Mouse (Mus musculus) liver, embryonic 16.5 days (tissue): ENCODE results near the gene Fkbp2. TPM values are rescaled to one million over a fixed set of nuclear protein-coding genes. Genes with fewer than 3 reads are reported as not detected.

Source experiments
- ATAC-seq: fragments of 200-750 bp; cut with Nextera tagmentation; 2 replicates; pipeline ENCODE4 v1.8.0; 2017; ENCODE audit warnings: low read depth, mild to moderate bottlenecking, moderate number of reproducible peaks, moderate library complexity
- H3K27ac ChIP-seq: fragments of 300-500 bp; sonication (generic); 2 replicates; pipeline ENCODE4 v1.5.1; 2014; ENCODE audit warnings: mild to moderate bottlenecking, low read length
- H3K27me3 ChIP-seq: fragments of 300-500 bp; sonication (generic); 2 replicates; pipeline ENCODE4 v1.6.1; 2014; ENCODE audit warnings: low read depth, low read length, mixed read lengths; ENCODE audit not compliant: control insufficient read depth, insufficient read depth
- H3K36me3 ChIP-seq: fragments of 300-500 bp; sonication (generic); 2 replicates; pipeline ENCODE4 v1.6.1; 2014; ENCODE audit warnings: mild to moderate bottlenecking; ENCODE audit not compliant: control insufficient read depth, insufficient read depth
- H3K4me1 ChIP-seq: fragments of 300-500 bp; sonication (generic); 2 replicates; pipeline ENCODE4 v1.6.1; 2014; ENCODE audit warnings: low read depth, low read length, mixed read lengths; ENCODE audit not compliant: control insufficient read depth
- H3K4me2 ChIP-seq: fragments of 300-500 bp; sonication (generic); 2 replicates; pipeline ENCODE4 v1.6.1; 2014; ENCODE audit warnings: low read depth, low read length, mixed read lengths
- H3K4me3 ChIP-seq: fragments of 300-500 bp; sonication (generic); 2 replicates; pipeline ENCODE4 v1.5.1; 2014; ENCODE audit warnings: low read depth, mild to moderate bottlenecking, low read length
- H3K9ac ChIP-seq: fragments of 300-500 bp; sonication (generic); 2 replicates; pipeline ENCODE4 v1.6.1; 2014; ENCODE audit warnings: low read depth, low read length
- H3K9me3 ChIP-seq: fragments of 300-500 bp; sonication (generic); replicated peaks from 2 replicates; pipeline ENCODE4 v1.6.1; 2016; ENCODE audit warnings: low read length; ENCODE audit not compliant: control insufficient read depth
- WGBS: fragments of 180-500 bp; shearing (Covaris S2); extraction: QIAGEN DNeasy Blood & Tissue Kit; methylation state at CpG from one replicate; pipeline ENCODE4 v1.1.7; 2014; ENCODE audit not compliant: insufficient replicate concordance; 5-methylcytosine and 5-hydroxymethylcytosine counted together
- polyA plus RNA-seq: library from polyadenylated mRNA; unstranded; fragments of >200 nt; fragmentation: Nextera tagmentation; extraction: Ambion mirVana; gene quantifications from 2 replicates; pipeline ENCODE4 v1.2.1, GENCODE M21; 2015

Fkbp2 gene
- polyA plus RNA-seq, 1 experiment from 2014 or later, result 91.1 TPM

DNA sequence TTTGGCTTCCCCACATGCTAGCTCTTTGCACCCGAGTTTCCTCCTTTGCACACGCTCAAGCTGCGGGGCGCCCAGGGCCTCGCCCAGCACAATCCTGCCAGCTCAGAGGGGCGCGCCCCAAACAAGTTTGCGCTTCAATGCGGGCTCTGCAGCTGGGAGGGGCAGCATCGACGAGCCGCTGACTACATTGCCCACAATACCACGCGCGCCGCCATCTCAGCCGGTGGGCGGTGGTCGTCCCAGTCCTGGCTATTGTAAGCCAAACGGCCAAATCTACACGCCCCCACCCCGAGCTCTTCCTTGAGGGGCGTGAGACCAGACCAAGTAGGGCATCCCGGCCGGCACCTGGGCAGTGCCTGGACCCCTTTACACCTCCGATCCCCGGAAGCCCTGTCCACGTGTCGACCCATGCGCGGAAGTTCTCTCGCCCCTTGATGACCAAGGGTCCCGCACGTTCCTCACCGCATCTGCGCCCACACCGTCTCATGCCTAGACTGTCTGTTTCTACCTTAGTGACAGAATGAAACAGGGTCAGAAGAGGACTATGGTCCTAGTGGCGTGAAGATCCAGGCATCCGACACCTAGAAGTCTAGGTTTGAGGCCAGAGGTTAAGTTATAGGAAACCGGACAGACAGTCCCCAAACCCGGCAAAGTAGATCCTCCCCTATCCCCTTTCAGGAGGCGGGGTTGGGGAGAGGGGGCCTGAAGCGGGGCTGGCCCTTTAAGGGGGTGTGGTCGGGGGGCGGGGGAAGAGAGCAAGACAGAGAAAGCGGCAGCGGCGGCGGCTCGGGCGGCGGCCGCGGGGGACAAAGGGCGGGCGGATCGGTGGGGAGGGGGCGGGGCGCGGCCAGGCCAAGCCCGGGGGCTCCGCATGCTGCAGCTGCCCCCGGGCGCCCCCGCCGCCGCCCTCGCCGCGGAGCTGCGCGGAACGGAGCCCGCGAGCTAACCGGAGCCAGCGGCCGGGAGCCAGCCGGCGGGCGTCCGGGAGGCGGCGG lies 5.8 kb downstream of the Fkbp2 start, which contains the start of gene Ppp1r14b:
Ppp1r14b (plus strand) TSS at position 758 of the 995 bp plus-strand sequence.
- WGBS, result under 1% methylated on average over 75 of the region's 84 CpGs
- Histone ChIP-seq H3K9ac (peak within 1 kb of the TSS; percentile 56), H3K4me2 (peak within 1 kb of the TSS; percentile 99), H3K4me1 (peaks cover 64% of the 10 kb centered on the region), H3K9me3 (no peaks in the 10 kb centered on the region), H3K36me3 (peaks cover 4% of the 10 kb centered on the region), H3K27me3 (no peaks in the 10 kb centered on the region), H3K4me3 (peak within 1 kb of the TSS; percentile 77), H3K27ac (peak within 1 kb of the TSS; percentile 85)
- peak; percentile 63 for ATAC-seq

DNA sequence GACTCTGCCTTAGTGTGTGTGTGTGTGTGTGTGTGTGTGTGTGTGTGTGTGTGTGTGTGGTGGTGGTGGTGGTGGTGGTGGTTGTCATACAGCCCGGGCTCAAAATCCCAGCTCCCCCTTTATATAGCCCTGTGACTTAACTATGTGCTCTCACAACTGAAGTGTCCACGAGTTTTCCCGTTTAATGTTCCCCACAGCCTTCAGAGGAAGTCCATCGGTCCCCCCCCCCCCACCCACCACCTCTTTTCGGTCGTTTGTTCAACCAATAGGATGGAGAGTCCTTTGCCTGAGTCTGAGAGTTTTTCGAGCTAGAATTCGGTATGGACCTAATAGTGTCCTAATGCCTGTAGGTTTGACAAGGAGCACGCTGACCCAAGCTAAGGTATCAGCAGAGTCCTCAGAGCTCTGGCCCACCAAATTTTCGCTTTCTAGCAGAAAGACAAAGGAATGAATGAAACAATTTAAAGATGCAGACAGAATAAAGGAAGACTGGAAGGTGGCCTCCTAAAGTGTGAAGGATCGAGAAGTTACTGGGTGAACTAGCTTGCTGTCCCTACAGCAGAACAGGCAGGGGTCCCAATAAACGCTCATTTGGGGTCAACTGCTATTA lies 6.6 kb downstream of the Fkbp2 start:
- Histone ChIP-seq H3K36me3 (peaks cover 4% of the 10 kb centered on the region), H3K9me3 (no peaks in the 10 kb centered on the region), H3K27ac (peak overlapping the region; percentile 14; the same call in 1 of the 2 replicates), H3K27me3 (peaks cover 2% of the 10 kb centered on the region), H3K9ac (peak overlapping the region; percentile 56; the same call in 1 of the 2 replicates), H3K4me3 (peak overlapping the region; percentile 77), H3K4me1 (peaks cover 64% of the 10 kb centered on the region), H3K4me2 (peak overlapping the region; percentile 99)
- no peak for ATAC-seq
- 22% methylated on average over 12 of the region's 12 CpGs for WGBS

DNA sequence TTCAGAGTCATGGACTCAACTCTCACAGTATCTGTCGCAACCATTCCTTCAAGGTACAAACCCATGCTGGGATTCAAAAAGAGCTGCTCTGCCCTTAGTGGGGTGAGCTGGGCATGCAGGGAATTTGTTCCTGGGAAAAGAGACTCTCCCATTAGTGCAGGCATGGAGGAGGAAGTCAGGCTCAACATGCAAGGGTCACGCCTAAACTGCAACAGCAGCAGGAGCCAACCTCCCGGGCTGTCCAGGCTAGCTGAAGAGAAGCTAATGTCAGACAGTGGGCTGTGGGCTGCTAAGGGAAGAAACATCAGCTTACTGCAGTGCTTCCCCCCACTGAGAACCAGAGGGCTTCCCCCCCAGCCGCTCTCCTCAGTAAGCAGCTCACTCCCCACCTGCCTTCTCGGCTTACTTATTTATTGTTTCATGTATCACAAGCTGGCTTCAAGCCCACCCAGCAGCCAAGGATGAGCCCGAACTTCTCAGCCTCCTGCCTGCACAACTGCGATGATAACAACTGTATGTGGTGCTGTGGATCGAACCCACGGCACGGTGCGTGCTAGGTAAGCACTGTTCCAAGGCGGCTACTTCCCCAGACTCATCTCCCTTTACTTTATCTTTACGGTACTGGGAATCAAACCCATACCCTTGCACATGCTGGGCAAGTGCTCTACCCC lies 7.9 kb downstream of the Fkbp2 start:
- peaks cover 56% of the 10 kb centered on the region for H3K4me1 ChIP-seq
- no peak overlapping the region for H3K9ac ChIP-seq
- H3K4me2 ChIP-seq, result no peak overlapping the region
- ATAC-seq, result no peak
- no peaks in the 10 kb centered on the region for H3K36me3 ChIP-seq
- WGBS, result 77% methylated on average over 13 of the region's 13 CpGs
- no peak overlapping the region for H3K4me3 ChIP-seq
- H3K9me3 ChIP-seq, result no peaks in the 10 kb centered on the region
- no peak overlapping the region for H3K27ac ChIP-seq
- peaks cover 5% of the 10 kb centered on the region for H3K27me3 ChIP-seq

DNA sequence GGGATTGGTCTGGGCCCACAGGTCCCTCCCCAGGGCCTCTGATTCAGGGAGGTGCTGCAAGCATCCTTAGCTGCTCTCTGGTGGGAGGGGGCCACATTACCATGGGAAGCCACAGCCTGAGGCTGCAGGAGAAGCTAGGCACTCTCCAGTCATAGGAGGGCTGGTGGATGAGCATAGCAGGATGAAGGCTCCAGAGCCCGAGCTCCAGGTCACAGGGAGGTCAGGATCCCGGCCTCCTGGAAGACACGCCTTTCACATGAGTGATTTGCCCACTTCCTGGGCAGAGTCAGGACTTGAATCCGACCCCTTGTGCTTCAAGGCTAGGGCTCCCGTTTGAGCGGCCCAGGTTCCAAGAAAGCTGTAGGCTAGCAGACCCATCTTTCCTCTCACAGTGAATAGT lies 8.7 kb downstream of the Fkbp2 start:
- H3K27me3 ChIP-seq, result peaks cover 5% of the 10 kb centered on the region
- no peak for ATAC-seq
- peaks cover 53% of the 10 kb centered on the region for H3K4me1 ChIP-seq
- no peaks in the 10 kb centered on the region for H3K36me3 ChIP-seq
- no peak overlapping the region for H3K4me2 ChIP-seq
- WGBS, result 57% methylated on average over 6 of the region's 6 CpGs
- no peaks in the 10 kb centered on the region for H3K9me3 ChIP-seq
- H3K4me3 ChIP-seq, result no peak overlapping the region
- H3K27ac ChIP-seq, result 0 out of 2 replicates have a peak overlapping the region, but pooled peaks have one; percentile 9
- no peak overlapping the region for H3K9ac ChIP-seq

DNA sequence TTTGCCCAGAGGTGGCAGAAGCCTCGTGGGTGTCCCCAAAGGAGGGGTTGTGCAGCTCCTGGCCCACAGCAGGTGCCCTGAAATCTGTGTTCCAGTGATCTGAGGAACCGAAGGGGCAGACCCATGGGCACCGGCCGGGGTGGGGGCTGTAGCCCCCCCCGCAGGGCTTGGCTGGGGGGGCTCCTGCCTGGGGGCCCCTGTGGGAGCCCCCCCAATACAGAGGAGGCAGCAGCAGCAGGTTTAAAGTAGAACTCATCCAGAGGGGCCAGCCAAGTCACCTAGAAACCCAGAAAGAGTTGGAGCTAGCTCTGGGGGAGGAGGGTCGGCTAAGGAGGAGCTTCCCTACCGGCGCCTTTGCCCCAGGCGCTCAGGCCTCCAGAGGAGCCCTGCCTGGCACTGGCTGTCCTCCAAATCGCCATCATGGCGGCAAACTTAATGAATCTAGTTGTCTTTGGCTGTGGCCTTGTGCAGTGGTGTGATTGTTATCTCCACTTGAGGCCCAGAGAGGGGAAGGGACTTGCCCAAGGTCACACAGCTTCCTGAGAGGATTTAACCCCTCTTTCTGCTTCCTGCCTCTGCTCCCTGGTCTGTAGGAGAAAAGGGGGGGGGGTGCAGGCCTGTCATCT lies 9.7 kb downstream of the Fkbp2 start:
- Histone ChIP-seq H3K4me3 (peak overlapping the region; percentile 70), H3K9ac (peak overlapping the region; percentile 42), H3K27me3 (peaks cover 5% of the 10 kb centered on the region), H3K36me3 (no peaks in the 10 kb centered on the region), H3K27ac (no peak overlapping the region), H3K4me1 (peaks cover 42% of the 10 kb centered on the region), H3K4me2 (peak overlapping the region; percentile 93), H3K9me3 (no peaks in the 10 kb centered on the region)
- ATAC-seq, result no peak
- WGBS, result 27% methylated on average over 11 of the region's 11 CpGs

DNA sequence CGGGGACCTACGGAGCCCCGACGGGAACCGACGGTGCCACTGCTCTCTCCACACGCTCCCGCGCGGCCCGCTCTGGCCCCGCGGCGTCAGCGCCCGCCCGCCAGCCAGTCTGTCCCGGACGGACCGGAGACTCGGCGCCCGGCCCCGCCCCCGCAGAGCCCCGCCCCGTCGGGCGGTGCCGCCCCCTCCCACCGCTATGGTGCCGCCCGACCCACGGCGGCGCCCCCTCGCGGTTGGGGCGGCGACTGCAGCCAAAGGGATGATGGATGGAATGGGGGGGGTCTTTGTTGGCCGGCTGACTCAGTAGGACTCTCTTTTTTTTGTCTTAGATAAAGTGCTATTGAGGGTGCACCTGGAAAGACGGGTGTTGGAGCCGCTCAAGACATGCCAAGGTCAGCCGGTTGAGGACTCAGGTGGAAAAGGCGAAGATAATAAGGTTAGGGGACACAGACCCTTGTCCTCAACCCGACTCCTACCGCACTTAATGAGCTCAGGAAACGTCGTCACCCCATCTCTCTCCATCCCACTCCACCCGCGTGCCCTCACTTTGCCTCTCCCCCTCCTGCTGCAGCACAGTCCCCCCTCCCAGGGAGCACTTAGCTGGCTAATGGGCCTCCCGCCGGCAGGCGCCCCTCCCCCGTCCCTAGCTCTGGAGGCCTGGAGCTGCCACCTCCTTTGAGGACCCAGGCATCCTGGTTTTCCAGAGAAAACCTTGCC lies 10.5 kb downstream of the Fkbp2 start:
- ATAC-seq, result peak; percentile 81
- H3K4me3 ChIP-seq, result peak overlapping the region; percentile 70
- 1% methylated on average over 55 of the region's 55 CpGs for WGBS
- H3K36me3 ChIP-seq, result 0 out of 2 replicates have a peak, but pooled peaks cover 2% of the 10 kb centered on the region
- H3K4me2 ChIP-seq, result peak overlapping the region; percentile 93
- H3K9ac ChIP-seq, result peak overlapping the region; percentile 78
- H3K9me3 ChIP-seq, result no peaks in the 10 kb centered on the region
- peaks cover 5% of the 10 kb centered on the region for H3K27me3 ChIP-seq
- peaks cover 41% of the 10 kb centered on the region for H3K4me1 ChIP-seq
- H3K27ac ChIP-seq, result no peak overlapping the region

DNA sequence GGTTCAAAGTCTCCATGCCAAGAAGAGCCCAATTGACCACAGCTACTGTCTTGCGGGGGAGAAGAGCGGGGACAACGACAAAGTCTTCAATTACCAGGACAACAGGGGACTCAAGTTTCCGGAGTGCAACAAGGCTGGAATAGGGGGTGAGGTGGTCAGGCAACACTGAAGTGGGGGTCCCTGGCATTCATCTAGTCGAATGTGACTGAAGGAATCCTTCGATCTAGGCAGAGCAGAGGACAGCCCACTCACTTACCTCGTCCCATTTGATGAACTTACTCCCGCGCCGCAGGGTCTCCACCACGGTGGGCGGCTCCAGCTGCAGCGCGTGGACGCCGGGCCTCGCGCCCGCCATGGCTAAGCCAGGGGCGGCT lies 11.0 kb downstream of the Fkbp2 start:
- WGBS, result under 1% methylated on average over 20 of the region's 20 CpGs
- H3K9ac ChIP-seq, result peak overlapping the region; percentile 78
- no peak; the same call in 1 of the 2 replicates for ATAC-seq
- H3K4me2 ChIP-seq, result peak overlapping the region; percentile 93
- H3K27ac ChIP-seq, result no peak overlapping the region
- peaks cover 5% of the 10 kb centered on the region for H3K27me3 ChIP-seq
- H3K36me3 ChIP-seq, result 0 out of 2 replicates have a peak, but pooled peaks cover 2% of the 10 kb centered on the region
- H3K4me3 ChIP-seq, result peak overlapping the region; percentile 70
- H3K9me3 ChIP-seq, result no peaks in the 10 kb centered on the region
- peaks cover 36% of the 10 kb centered on the region for H3K4me1 ChIP-seq
